23 mouse cellular contexts compared by ENCODE assay signal in genomic region chr9:123856836-123857235, GRCm38 (mm10). TPM values are rescaled to one million over a fixed set of nuclear protein-coding genes. Genes with fewer than 3 reads are reported as not detected.
"Had no signal": no experiment of that assay in that cellular context is flagged by ENCODE, and none has a peak within 500 bp of the region (broad histone marks: within the 10 kb centered on the region; RNA-seq: fewer than 3 reads in every experiment).

No protein-coding gene starts in this region.

- H3K36me3 ChIP-seq: liver, embryonic 13.5 days; liver, embryonic 15.5 days; lung, embryonic 15.5 days; midbrain, embryonic 13.5 days; midbrain, embryonic 15.5 days; neural tube, embryonic 12.5 days; stomach, embryonic 15.5 days had no signal

- ATAC-seq: liver, postnatal 0 days; lung, postnatal 0 days; midbrain, embryonic 13.5 days; midbrain, embryonic 15.5 days had no signal

- H3K9me3 ChIP-seq: liver, embryonic 13.5 days; liver, embryonic 15.5 days; lung, embryonic 15.5 days; megakaryocyte, embryonic 14.5 days; midbrain, embryonic 13.5 days; midbrain, embryonic 15.5 days; neural tube, embryonic 12.5 days; stomach, embryonic 15.5 days had no signal

- H3K4me1 ChIP-seq: stomach, embryonic 15.5 days had no signal

- H3K27ac ChIP-seq: liver, embryonic 13.5 days; liver, embryonic 15.5 days; lung, embryonic 15.5 days; midbrain, embryonic 13.5 days; midbrain, embryonic 15.5 days; neural tube, embryonic 12.5 days; stomach, embryonic 15.5 days; stomach, postnatal 0 days had no signal

- DNase-seq: liver, embryonic 13.5 days; lung, adult 2 months; lung, postnatal 4 days; retina, postnatal 1 day; right cerebral cortex, adult 18-20 months; right cerebral cortex, postnatal 25 days; right cerebral cortex, postnatal 4 days; spleen, adult 18-20 months; thymus, adult 2 months; thymus, postnatal 25 days; thymus, postnatal 4 days had no signal

- H3K4me3 ChIP-seq: liver, embryonic 13.5 days; liver, embryonic 15.5 days; lung, embryonic 15.5 days; megakaryocyte, embryonic 14.5 days; midbrain, embryonic 13.5 days; midbrain, embryonic 15.5 days; neural tube, embryonic 12.5 days; stomach, embryonic 15.5 days had no signal

- H3K27me3 ChIP-seq: liver, embryonic 13.5 days; liver, embryonic 15.5 days; lung, embryonic 15.5 days; megakaryocyte, embryonic 14.5 days; midbrain, embryonic 13.5 days; midbrain, embryonic 15.5 days; neural tube, embryonic 12.5 days; stomach, embryonic 15.5 days had no signal

- H3K4me2 ChIP-seq: liver, embryonic 13.5 days; liver, embryonic 15.5 days; lung, embryonic 15.5 days; midbrain, embryonic 11.5 days; midbrain, embryonic 13.5 days; midbrain, embryonic 15.5 days; neural tube, embryonic 12.5 days; stomach, embryonic 15.5 days had no signal

- H3K9ac ChIP-seq: liver, embryonic 13.5 days; liver, embryonic 15.5 days; liver, postnatal 0 days; lung, embryonic 15.5 days; midbrain, embryonic 13.5 days; midbrain, embryonic 15.5 days; neural tube, embryonic 12.5 days; stomach, embryonic 15.5 days had no signal

RNA-seq across cellular contexts. Expression of gene Xcr1, which starts 5.0 kb away (rescaled TPM):
- total RNA-seq: midbrain, postnatal 0 days had no signal
- polyA plus RNA-seq: liver, embryonic 13.5 days; lung, embryonic 15.5 days; midbrain, embryonic 11.5 days; neural tube, embryonic 12.5 days; stomach, embryonic 15.5 days had no signal

RNA-seq across cellular contexts. Expression of gene Cxcr6, which starts 50.6 kb away (rescaled TPM):
- total RNA-seq: midbrain, postnatal 0 days had no signal
- polyA plus RNA-seq: neural tube, embryonic 12.5 days had no signal
